Mouse (Mus musculus) midbrain, embryonic 11.5 days (tissue): ENCODE data around the gene Scamp2. TPM values are rescaled to one million over a fixed set of nuclear protein-coding genes. Genes with fewer than 3 reads are reported as not detected.

Experiments used
- ATAC-seq: fragments of 200-750 bp; cut with Nextera tagmentation; 2 replicates; pipeline ENCODE4 v1.8.0; 2017; ENCODE audit warnings: moderate TSS enrichment, moderate library complexity; ENCODE audit not compliant: low FRiP score
- DNase-seq: peaks from one replicate; pipeline ENCODE4 v3.0.0; 2015; ENCODE audit warnings: low spot score; ENCODE audit errors: missing footprints
- H3K27ac ChIP-seq: fragments of 300-500 bp; sonication (generic); 2 replicates; pipeline ENCODE4 v1.5.1; 2014; ENCODE audit warnings: low read depth, low read length
- H3K27me3 ChIP-seq: fragments of 300-500 bp; sonication (generic); 2 replicates; pipeline ENCODE4 v1.6.1; 2014; ENCODE audit warnings: mild to moderate bottlenecking, low read length, moderate library complexity, mixed read lengths; ENCODE audit not compliant: control insufficient read depth, insufficient read depth
- H3K36me3 ChIP-seq: fragments of 300-500 bp; sonication (generic); 2 replicates; pipeline ENCODE4 v1.6.1; 2014; ENCODE audit warnings: mild to moderate bottlenecking, low read length, moderate library complexity, mixed read lengths; ENCODE audit not compliant: control insufficient read depth, insufficient read depth
- H3K4me1 ChIP-seq: fragments of 300-500 bp; sonication (generic); 2 replicates; pipeline ENCODE4 v1.6.1; 2014; ENCODE audit warnings: low read length; ENCODE audit not compliant: control insufficient read depth, insufficient read depth
- H3K4me2 ChIP-seq: fragments of 300-500 bp; sonication (generic); 2 replicates; pipeline ENCODE4 v1.6.1; 2014; ENCODE audit warnings: mild to moderate bottlenecking, moderate library complexity
- H3K4me3 ChIP-seq: fragments of 300-500 bp; sonication (generic); 2 replicates; pipeline ENCODE4 v1.5.1; 2014; ENCODE audit warnings: low read depth, low read length
- H3K9ac ChIP-seq: fragments of 300-500 bp; sonication (generic); 2 replicates; pipeline ENCODE4 v1.6.1; 2014; ENCODE audit warnings: low read length
- H3K9me3 ChIP-seq: fragments of 300-500 bp; sonication (generic); 2 replicates; pipeline ENCODE4 v1.6.1; 2016; ENCODE audit warnings: low read length; ENCODE audit not compliant: control insufficient read depth
- WGBS: fragments of 180-500 bp; shearing (Covaris S2); extraction: QIAGEN DNeasy Blood & Tissue Kit; methylation state at CpG from one replicate; pipeline ENCODE4 v1.1.7; 2014; 5-methylcytosine and 5-hydroxymethylcytosine counted together
- polyA plus RNA-seq: library from polyadenylated mRNA; unstranded; fragments of >200 nt; fragmentation: Nextera tagmentation; extraction: Ambion mirVana; gene quantifications from 2 replicates; pipeline ENCODE4 v1.2.1, GENCODE M21; 2014

Gene Scamp2
- polyA plus RNA-seq, 1 experiment from 2014 or later = 58.2 TPM

DNA sequence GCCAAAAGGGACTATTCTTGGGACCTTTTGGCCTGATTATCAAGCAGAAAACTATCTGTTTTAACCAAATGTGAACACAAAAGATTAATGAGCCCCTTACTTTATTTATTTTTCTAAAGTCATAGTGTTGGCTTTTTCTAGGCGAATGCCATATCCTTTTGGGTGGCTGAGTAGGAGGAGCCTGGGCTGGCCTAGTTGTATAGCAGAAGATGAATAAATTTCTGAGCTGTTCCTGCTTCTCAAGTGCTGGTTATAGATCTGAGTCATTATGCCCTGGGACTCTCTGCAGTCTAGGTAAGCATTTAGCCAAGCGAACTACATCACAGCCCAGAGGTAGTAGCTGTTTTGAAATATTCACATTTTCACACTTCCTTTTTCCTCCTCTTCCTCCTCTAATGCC lies 35.2 kb upstream of the Scamp2 start:
- ATAC-seq (no peak), DNase-seq (no peak)
- no peak overlapping the region for H3K4me3 ChIP-seq
- H3K9ac ChIP-seq = no peak overlapping the region
- peaks cover 10% of the 10 kb centered on the region for H3K4me1 ChIP-seq
- no peak overlapping the region for H3K27ac ChIP-seq
- no peak overlapping the region for H3K4me2 ChIP-seq
- H3K9me3 ChIP-seq = no peaks in the 10 kb centered on the region
- peaks cover 2% of the 10 kb centered on the region; the same call in 1 of the 2 replicates for H3K36me3 ChIP-seq
- no peaks in the 10 kb centered on the region for H3K27me3 ChIP-seq
- 85% methylated on average over 2 of the region's 2 CpGs for WGBS

DNA sequence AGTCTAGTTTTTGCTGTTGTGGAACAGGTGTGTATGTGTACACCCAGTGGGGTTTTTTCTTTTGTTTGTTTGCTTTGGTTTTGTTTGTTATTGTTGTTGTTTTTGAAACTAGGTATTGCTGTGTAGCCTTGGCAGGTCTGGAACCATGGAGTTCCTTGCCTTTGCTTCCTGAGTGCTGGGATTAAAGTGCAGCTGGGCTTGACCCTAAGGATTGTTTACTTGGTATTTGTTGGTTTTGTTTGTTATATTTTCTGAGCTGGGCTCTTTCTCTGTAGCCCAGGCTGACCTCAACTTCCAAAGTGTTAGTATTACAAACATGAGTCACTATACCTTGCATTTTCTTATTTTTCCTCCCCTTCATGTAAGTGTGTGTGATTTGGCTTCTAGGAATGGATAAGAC lies 34.3 kb upstream of the Scamp2 start:
- H3K9me3 ChIP-seq = no peaks in the 10 kb centered on the region
- no peak overlapping the region for H3K4me3 ChIP-seq
- ATAC-seq = no peak
- peaks cover 2% of the 10 kb centered on the region; the same call in 1 of the 2 replicates for H3K36me3 ChIP-seq
- H3K4me1 ChIP-seq = peaks cover 9% of the 10 kb centered on the region
- H3K4me2 ChIP-seq = no peak overlapping the region
- no peak overlapping the region for H3K9ac ChIP-seq
- no peak for DNase-seq
- no peaks in the 10 kb centered on the region for H3K27me3 ChIP-seq
- H3K27ac ChIP-seq = no peak overlapping the region

DNA sequence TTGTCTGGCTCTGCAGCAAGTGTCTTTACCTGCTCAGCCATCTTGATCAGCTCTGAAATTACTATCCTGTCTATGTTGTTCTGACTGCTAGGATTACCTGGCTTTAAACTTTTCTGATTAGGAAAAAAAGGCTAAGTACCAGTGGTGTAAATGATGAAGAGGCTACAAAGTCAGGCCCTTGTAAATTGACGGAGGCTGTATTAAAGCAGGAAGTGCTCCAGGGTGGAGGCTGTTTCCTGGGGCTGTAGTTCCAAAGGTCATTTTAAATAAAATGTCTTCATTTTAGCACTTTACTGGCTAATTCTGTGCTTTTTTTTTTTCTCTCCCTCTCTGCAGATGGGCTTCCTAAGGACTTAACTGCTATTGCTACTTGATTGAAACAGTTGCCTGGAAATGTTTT lies 28.8 kb upstream of the Scamp2 start:
- Histone ChIP-seq H3K27ac (no peak overlapping the region), H3K4me2 (no peak overlapping the region), H3K27me3 (no peaks in the 10 kb centered on the region), H3K4me1 (peaks cover 4% of the 10 kb centered on the region; the same call in 1 of the 2 replicates), H3K9ac (no peak overlapping the region), H3K9me3 (no peaks in the 10 kb centered on the region), H3K36me3 (peaks cover 6% of the 10 kb centered on the region), H3K4me3 (no peak overlapping the region)
- no peak for ATAC-seq
- DNase-seq = no peak
- 94% methylated on average over 1 of the region's 1 CpGs for WGBS

DNA sequence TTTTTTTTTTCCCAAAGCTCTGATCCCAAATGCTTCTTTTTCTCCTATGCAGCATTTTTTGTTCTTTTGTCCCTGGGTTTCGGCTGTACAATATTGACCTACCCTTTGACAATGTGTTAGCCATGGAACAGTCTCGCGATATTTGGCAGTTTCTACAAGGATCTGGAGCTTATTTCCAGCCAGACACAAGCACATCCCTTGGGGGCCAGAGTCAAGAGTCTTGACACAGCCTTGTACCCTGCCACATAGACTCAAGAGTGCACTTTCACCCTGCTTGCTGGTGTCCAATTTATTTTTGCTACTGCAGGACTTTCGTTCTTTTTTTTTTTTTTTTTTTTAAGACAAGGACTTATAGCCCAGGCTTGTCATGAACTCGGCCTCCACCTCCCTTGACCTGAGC lies 24.4 kb upstream of the Scamp2 start:
- DNase-seq = no peak
- Histone ChIP-seq H3K9me3 (no peaks in the 10 kb centered on the region), H3K27ac (no peak overlapping the region), H3K27me3 (no peaks in the 10 kb centered on the region), H3K36me3 (peaks cover 9% of the 10 kb centered on the region), H3K4me3 (no peak overlapping the region), H3K4me1 (peaks cover 12% of the 10 kb centered on the region), H3K9ac (peak overlapping the region; percentile 89), H3K4me2 (peak overlapping the region; percentile 87; the same call in 1 of the 2 replicates)
- WGBS = 88% methylated on average over 5 of the region's 5 CpGs
- ATAC-seq = no peak

DNA sequence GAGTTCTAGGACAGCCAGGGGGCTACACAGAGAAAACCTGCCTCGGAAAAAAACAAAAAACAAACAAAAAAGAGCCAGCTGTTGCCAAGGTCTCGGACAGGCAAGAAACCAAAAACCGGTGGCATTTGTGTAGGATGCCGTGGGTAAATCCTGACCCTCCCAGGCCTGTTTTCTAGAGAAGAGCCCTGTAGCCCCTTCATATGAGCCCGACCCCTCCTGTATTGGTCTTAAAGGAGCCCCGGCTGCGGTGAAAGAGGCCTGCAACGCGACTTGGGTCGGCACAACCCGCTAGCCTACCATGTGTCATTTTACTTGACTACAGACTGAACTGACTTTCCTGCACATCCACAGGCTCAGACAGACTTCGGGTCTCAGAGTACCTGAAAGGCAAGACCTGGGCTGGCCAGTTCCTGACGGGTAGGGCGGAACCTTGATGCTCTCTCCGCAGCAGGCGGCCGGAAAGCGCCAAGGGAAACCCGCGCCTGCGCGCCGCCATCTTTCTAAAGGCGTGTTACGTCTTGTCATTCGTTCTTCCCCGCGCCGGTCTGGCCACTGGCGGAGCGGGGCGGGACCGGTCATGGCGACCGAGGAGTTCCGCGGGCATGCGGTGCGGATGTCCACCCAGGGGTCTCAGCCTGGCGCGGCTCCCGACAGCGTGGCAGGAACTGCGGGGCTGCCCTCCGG lies 23.6 kb upstream of the Scamp2 start, which contains the start of gene Fam219b:
Gene Fam219b (plus strand): TSS at position 485 of the 684 bp plus-strand sequence.
- 1% methylated on average over 45 of the region's 45 CpGs for WGBS
- H3K27ac ChIP-seq = peak within 1 kb of the TSS; percentile 69
- peak within 1 kb of the TSS; percentile 87 for H3K4me2 ChIP-seq
- no peaks in the 10 kb centered on the region for H3K27me3 ChIP-seq
- DNase-seq (peak; percentile 98), ATAC-seq (peak; percentile 90)
- H3K4me1 ChIP-seq = peaks cover 12% of the 10 kb centered on the region
- H3K9ac ChIP-seq = peak within 1 kb of the TSS; percentile 89
- peak within 1 kb of the TSS; percentile 89 for H3K4me3 ChIP-seq
- H3K9me3 ChIP-seq = no peaks in the 10 kb centered on the region
- H3K36me3 ChIP-seq = peaks cover 9% of the 10 kb centered on the region

DNA sequence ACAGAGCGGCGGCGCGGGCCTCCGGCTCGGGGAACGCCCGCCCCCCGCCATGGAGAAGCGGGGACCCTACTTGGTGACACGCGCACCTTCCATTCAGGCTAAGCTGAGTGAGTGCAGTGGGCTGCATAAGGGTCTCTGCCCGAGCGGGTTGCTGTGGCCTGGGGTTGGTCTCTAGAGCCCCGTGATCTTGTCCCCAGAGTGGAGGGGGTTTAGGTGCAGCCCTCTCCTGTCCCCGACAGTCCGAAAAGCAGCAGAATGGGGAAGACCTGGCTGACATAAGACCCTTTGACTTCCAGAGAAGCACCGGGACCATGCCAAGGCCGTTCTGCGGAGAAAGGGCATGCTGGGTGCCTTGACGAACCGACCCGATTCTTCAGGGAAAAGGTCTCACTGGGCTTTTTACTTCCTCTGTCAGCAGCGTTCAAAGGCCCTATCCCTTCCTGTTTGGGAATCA lies 23.0 kb upstream of the Scamp2 start:
- 0% methylated on average over 24 of the region's 24 CpGs for WGBS
- no peak for DNase-seq
- peak overlapping the region; percentile 89 for H3K9ac ChIP-seq
- H3K36me3 ChIP-seq = peaks cover 9% of the 10 kb centered on the region
- peaks cover 12% of the 10 kb centered on the region for H3K4me1 ChIP-seq
- ATAC-seq = peak; percentile 83
- H3K27ac ChIP-seq = peak overlapping the region; percentile 69
- no peaks in the 10 kb centered on the region for H3K9me3 ChIP-seq
- peak overlapping the region; percentile 87 for H3K4me2 ChIP-seq
- H3K27me3 ChIP-seq = no peaks in the 10 kb centered on the region
- peak overlapping the region; percentile 89 for H3K4me3 ChIP-seq

DNA sequence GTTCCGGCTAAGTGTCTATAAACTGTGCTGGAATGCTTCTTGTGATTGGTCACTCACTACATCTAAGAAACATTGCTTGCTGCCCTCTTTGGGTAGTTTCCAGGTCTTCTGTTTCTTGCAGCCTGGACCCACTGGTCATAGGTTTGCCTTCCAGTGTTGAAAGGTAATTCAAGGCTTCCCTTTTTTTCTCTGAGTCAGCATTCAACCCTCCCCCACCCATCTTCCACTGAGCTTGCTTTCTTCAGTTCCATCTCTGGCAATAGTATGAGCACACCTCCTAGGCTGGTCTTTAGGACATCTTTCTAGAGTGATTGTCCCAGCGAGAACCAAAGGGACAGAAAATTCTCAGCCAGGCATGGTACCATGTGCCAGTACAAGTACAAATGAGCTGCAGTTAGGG lies 21.2 kb upstream of the Scamp2 start:
- no peaks in the 10 kb centered on the region for H3K27me3 ChIP-seq
- H3K4me2 ChIP-seq = no peak overlapping the region
- peaks cover 12% of the 10 kb centered on the region for H3K4me1 ChIP-seq
- no peak overlapping the region for H3K9ac ChIP-seq
- H3K27ac ChIP-seq = no peak overlapping the region
- no peak overlapping the region for H3K4me3 ChIP-seq
- DNase-seq (no peak), ATAC-seq (no peak)
- peaks cover 15% of the 10 kb centered on the region for H3K36me3 ChIP-seq
- H3K9me3 ChIP-seq = no peaks in the 10 kb centered on the region
- WGBS = 89% methylated on average over 2 of the region's 2 CpGs

DNA sequence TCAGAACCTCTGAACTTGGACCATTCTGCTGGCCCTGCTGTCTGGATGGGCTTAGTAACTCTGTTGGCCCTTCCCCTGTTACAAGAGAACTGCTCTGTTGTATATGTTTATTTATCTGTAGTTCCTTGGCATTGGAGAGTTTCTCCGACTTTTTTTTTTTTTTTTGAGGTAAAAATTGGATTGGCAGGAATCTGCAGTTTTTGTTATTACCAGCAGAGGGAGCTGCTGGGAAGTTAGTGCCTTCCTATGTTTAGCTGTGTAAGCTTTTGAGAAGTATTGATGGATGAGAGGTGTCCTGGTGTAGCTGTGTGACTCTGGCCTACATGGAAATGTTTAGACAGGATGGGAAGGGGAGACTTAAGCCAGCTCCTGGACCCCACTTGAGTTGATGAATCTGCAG lies 19.4 kb upstream of the Scamp2 start:
- H3K36me3 ChIP-seq = peaks cover 15% of the 10 kb centered on the region
- DNase-seq (peak; percentile 93), ATAC-seq (no peak)
- no peaks in the 10 kb centered on the region for H3K9me3 ChIP-seq
- H3K27me3 ChIP-seq = no peaks in the 10 kb centered on the region
- H3K27ac ChIP-seq = no peak overlapping the region
- H3K4me3 ChIP-seq = no peak overlapping the region
- 26% methylated on average over 1 of the region's 1 CpGs for WGBS
- H3K4me2 ChIP-seq = no peak overlapping the region
- no peak overlapping the region for H3K9ac ChIP-seq
- H3K4me1 ChIP-seq = peaks cover 12% of the 10 kb centered on the region

DNA sequence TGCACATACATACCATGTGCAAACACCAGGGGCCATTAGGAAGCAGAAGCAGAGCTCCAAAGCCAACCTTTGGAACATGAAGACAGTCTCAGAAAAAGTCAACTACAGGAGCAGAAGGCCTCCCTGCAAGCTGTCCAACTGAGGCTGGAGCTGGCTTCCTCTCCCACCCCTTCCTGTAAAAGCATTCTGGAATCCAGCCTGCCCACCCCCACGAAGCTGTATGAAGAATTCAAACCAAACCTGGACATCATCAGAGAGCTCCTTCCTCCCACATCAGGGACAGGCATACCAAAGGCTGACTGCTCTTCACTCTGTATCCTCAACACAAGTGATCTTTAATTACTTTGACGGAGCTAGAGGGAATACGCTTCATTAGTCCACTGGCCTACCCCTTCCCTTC lies 16.8 kb upstream of the Scamp2 start:
- Histone ChIP-seq H3K4me2 (no peak overlapping the region), H3K9me3 (no peaks in the 10 kb centered on the region), H3K27me3 (no peaks in the 10 kb centered on the region), H3K36me3 (peaks cover 19% of the 10 kb centered on the region), H3K4me3 (no peak overlapping the region), H3K27ac (no peak overlapping the region), H3K9ac (no peak overlapping the region), H3K4me1 (no peaks in the 10 kb centered on the region)
- ATAC-seq = no peak
- no peak for DNase-seq
- 85% methylated on average over 3 of the region's 3 CpGs for WGBS
